Mouse (Mus musculus): Measurements from ENCODE around the gene Col11a2.

Col11a2 gene

GRCm38 (mm10) chr17:34099531-34099930 is 60.3 kb downstream of the Col11a2 start:
- CTCF ChIA-PET = interaction anchor here (0.6 kb wide), 2 partner anchors 23 to 107 kb away, joined by 4 to 5 read pairs; no protein-coding TSS in a partner anchor

GRCm38 (mm10) chr17:34101185-34101584 is 61.9 kb downstream of the Col11a2 start:
- CTCF ChIA-PET = interaction anchor here (0.6 to 2.8 kb wide), 5 partner anchors 8 to 29 kb away, joined by 3 to 10 read pairs (median 5); partner anchors contain the start of gene H2-Oa

GRCm38 (mm10) chr17:34101604-34102032 is 62.4 kb downstream of the Col11a2 start:
- CTCF ChIA-PET = interaction anchor here (0.9 to 2.8 kb wide), 4 partner anchors 8 to 29 kb away, joined by 3 to 8 read pairs (median 4); partner anchors contain the start of gene H2-Oa

GRCm38 (mm10) chr17:34102831-34103230 is 63.6 kb downstream of the Col11a2 start:
- CTCF ChIA-PET = interaction anchor here (0.7 to 2.8 kb wide), 3 partner anchors 9 to 96 kb away, joined by 3 to 8 read pairs (median 4); partner anchors contain the start of gene H2-Oa

- CTCF ChIA-PET = interaction anchor here (0.6 to 0.9 kb wide), 3 partner anchors 11 to 25 kb away, joined by 3 to 5 read pairs (median 4); no protein-coding TSS in a partner anchor
Measured at GRCm38 (mm10) chr17:34104804-34105203, 65.6 kb downstream of the Col11a2 start.

- CTCF ChIA-PET = no interaction called here
Measured at GRCm38 (mm10) chr17:34106555-34106954, 67.3 kb downstream of the Col11a2 start.

GRCm38 (mm10) chr17:34107109-34107867 is 68.1 kb downstream of the Col11a2 start:
- CTCF ChIA-PET = interaction anchor here (0.6 kb wide), 1 partner anchor 11 kb away, joined by 8 read pairs; no protein-coding TSS in a partner anchor

GRCm38 (mm10) chr17:34108460-34108859 is 69.2 kb downstream of the Col11a2 start:
- CTCF ChIA-PET = interaction anchor here (0.6 kb wide), 2 partner anchors 104 to 409 kb away, joined by 3 to 5 read pairs; no protein-coding TSS in a partner anchor

GRCm38 (mm10) chr17:34109038-34109805 is 70.0 kb downstream of the Col11a2 start:
- CTCF ChIA-PET = interaction anchor here (1.2 to 1.3 kb wide), 2 partner anchors 8 to 11 kb away, joined by 3 to 4 read pairs; no protein-coding TSS in a partner anchor

- CTCF ChIA-PET = interaction anchor here (0.8 to 1.3 kb wide), 4 partner anchors 8 to 60 kb away, joined by 3 to 4 read pairs (median 4); no protein-coding TSS in a partner anchor
Measured at GRCm38 (mm10) chr17:34109806-34110195, 70.6 kb downstream of the Col11a2 start.

- CTCF ChIA-PET = interaction anchor here (0.8 to 1.3 kb wide), 4 partner anchors 9 to 59 kb away, joined by 3 to 4 read pairs (median 4); no protein-coding TSS in a partner anchor
Measured at GRCm38 (mm10) chr17:34110309-34110708, 71.1 kb downstream of the Col11a2 start.

GRCm38 (mm10) chr17:34114114-34114513 is 74.9 kb downstream of the Col11a2 start:
- CTCF ChIA-PET = interaction anchor here (0.6 kb wide), 1 partner anchor 138 kb away, joined by 3 read pairs; no protein-coding TSS in a partner anchor
